Mouse (Mus musculus): Measurements from ENCODE around the gene Fam214a. TPM values are rescaled to one million over a fixed set of nuclear protein-coding genes. Genes with fewer than 3 reads are reported as not detected.

Gene Fam214a
- polyA plus RNA-seq, 1 experiment from 2014 or later = 14.8 TPM

Other genes starting within 250 kb of the Fam214a start
- 8.6 and 10.1 TPM in 2 replicates for gene Onecut1, start 91.0 kb upstream of the Fam214a start, polyA plus RNA-seq (2014; fragmentation: Nextera tagmentation; extraction: Ambion mirVana)
- gene Arpp19, start 84.7 kb downstream of the Fam214a start, polyA plus RNA-seq (2014; fragmentation: Nextera tagmentation; extraction: Ambion mirVana) = 302 and 316 TPM in 2 replicates
- 29.4 and 35.3 TPM in 2 replicates for gene Myo5a, start 118.1 kb downstream of the Fam214a start, polyA plus RNA-seq (2014; fragmentation: Nextera tagmentation; extraction: Ambion mirVana)